Mouse (Mus musculus) right cerebral cortex, postnatal 25 days (tissue): ENCODE results near the gene Pate3.
"Not testable (repeated sequence)": the region's sequence is repeated elsewhere in the genome, so short reads cannot be mapped to it uniquely, and the experiment has no call there.

Experiments
- DNase-seq: peaks from one replicate; pipeline ENCODE4 v3.0.0; 2022

The Pate3 gene

DNA sequence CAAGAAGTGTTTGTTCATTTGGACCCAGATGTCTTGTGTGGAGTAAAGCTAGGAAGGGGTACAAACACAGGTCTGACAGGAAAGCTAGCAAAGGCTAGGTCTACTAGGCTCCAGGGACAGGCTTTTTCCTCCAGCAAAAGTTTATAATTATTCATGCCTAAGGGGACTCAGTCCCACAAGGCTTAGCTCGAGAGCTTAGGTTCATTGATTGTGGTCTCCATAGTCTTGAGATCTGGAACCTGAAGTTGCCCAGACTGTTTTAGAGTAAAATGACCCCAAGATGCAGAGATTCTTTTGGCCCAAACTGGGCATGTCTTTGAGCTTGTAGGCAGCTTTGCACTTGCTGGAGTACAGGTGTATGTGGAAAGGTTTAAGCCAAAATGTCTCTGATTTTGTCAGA, at the start of gene Pate3:
Gene Pate3 (minus strand): TSS at position 101 of the 400 bp plus-strand sequence.
- DNase-seq = no peak

DNA sequence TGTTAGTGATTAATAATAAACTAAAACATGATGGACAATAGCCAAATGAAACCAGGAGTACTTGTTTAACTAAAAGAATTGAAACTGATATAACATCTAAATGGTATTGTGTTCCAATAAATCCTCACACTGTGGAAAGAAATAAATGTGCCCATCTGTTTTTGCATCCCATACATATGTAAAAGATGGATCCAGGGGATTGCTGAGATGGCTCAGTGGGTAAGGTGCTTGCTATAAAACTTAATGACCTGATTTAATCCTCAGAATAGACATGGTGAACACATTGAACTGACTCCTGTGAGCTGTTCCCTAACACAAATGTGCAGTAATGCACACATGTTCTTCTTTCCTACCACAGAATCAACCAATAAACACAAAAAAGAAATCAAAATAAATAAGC, 43.9 kb upstream of the Pate3 start:
- no peak for DNase-seq

- no peak for DNase-seq
Measured at GRCm38 (mm10) chr9:35687013-35687412, 39.0 kb upstream of the Pate3 start, which contains the start of gene Pate1. TSS of gene Pate1 (minus strand) at chr9:35687390.

GRCm38 (mm10) chr9:35673557-35673956, 25.6 kb upstream of the Pate3 start:
- DNase-seq = no peak

DNA sequence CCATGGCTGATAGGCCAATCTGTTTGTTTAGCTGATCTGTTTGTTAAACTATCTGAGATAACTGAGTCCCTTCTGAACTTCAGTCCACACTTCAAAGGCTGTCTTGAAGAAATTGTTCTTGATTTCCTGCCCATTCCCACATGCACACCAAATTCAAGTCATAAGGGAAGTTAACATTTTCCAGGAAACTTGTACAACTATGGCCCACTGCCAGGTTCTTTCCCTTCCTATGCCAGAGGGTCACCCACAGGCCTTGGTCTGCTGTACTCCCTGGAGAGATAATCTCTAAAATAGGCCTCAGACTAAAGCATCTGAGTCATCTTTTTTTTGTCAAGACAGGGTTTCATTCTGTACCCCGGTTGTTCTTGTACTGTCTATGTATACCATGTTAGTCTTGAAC, 15.0 kb downstream of the Pate3 start:
- DNase-seq = no peak

DNA sequence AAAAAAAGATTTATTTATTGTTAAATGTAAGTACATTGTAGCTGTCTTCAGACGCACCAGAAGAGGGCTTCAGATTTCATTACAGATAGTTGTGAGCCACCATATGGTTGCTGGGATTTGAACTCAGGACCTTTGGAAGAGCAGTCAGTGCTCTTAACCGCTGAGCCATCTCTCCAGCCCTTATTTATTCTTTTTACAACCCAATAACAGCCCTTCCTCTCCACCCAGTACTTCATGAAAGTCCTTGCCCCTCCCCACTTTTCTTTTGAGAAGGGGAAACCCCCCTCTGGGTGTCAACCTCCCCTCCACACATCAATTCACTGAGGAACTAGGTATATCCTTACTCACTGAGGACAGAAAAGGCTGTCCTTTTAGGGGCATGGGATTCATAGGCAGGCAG, 31.2 kb downstream of the Pate3 start:
- DNase-seq = not testable (repeated sequence)

- DNase-seq = no peak
Measured at GRCm38 (mm10) chr9:35614005-35614404, 34.0 kb downstream of the Pate3 start.

DNA sequence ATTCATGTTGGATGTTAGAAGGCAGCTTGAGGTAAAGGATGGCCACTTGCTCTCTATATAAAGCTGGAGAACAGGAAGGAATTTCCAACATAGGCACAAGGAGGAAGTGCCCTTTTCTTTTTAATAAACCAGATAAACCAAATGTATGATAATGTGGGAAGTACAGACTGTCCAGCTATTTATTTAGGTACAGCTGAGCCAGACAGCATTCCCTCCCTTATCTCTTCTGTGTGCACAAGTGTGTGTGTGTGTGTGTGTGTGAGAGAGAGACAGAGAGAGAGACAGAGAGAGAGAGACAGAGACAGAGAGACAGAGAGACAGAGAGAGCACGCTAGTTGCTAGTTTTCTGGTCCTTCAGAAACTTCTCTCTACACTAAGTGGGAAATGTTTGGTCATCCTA, 36.2 kb downstream of the Pate3 start, which contains the start of gene Pate4:
Gene Pate4 (minus strand): TSS at position 101 of the 400 bp plus-strand sequence.
- no peak for DNase-seq

DNA sequence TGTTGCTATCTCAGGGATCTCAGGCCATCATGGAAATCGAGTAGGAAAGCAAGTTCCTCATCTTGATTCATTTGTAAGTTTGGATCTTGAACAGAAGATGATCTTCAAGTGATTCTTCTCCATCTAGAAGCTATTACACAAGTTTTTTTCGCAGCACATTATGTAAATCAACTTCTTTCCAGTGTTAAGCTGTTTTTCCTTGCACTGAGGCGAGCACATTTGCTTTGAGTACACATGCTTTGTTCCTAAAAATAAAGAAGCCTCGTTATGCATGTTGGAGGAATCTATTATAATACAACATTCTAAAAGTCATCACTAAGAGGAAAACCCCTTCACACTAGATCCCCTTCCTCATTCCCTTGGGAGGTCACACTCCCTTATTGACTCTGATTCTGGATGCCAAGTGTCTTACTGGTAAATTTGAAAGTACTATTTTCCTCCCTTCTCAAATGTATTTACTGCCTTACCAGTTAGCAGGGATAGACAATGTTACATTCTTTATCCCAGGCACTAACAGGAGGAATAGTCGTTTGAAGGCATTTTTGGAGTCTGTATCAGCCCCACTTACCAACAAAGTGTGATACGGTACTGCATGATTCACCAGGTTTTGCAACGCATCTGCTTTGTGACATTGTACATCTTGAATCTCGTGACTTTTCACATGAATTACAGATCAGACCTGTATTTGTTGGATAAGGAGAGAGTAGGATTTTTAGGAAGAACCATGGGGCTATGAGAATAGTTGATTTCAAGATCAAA, 40.2 kb downstream of the Pate3 start:
- no peak for DNase-seq
